Comparison of ENCODE assay signal across 10 mouse cellular contexts in genomic region chr2:153493393-153493731, GRCm38 (mm10). TPM values are rescaled to one million over a fixed set of nuclear protein-coding genes. Genes with fewer than 3 reads are reported as not detected.
DNase-seq lines count a peak whose midpoint lies in the region; ATAC-seq and TF ChIP-seq lines count a peak whose summit lies in the region.
"Had no signal": no experiment of that assay in that cellular context is flagged by ENCODE, and none has a peak within 500 bp of the region (broad histone marks: within the 10 kb centered on the region; RNA-seq: fewer than 3 reads in every experiment).

No protein-coding gene starts in this region.

- H3K27ac ChIP-seq in lung, embryonic 14.5 days (ENCODE audit: low read depth) = peak overlapping the region; percentile 70
- no peak overlapping the region for H3K27ac ChIP-seq in embryonic facial prominence, embryonic 14.5 days (replicated peaks; ENCODE audit: low read depth, low read length)
- H3K27ac ChIP-seq in limb, embryonic 11.5 days (replicated peaks; ENCODE audit: low read depth, low read length) = no peak overlapping the region
- peak overlapping the region; percentile 66 for H3K27ac ChIP-seq in olfactory bulb, adult 2 months (ENCODE audit: insufficient read depth, low read depth, low read length)

- peak overlapping the region; percentile 58; the same call in 1 of the 2 replicates for H3K9ac ChIP-seq in lung, embryonic 14.5 days
- H3K9ac ChIP-seq in embryonic facial prominence, embryonic 14.5 days (ENCODE audit: low read depth, low read length) = no peak overlapping the region
- no peak overlapping the region for H3K9ac ChIP-seq in limb, embryonic 11.5 days (ENCODE audit: low read length)

- no peak for TF ChIP-seq CTCF in lung, embryonic 14.5 days (IDR thresholded peaks at IDR 0.05; ENCODE audit: low read depth)
- no peak for TF ChIP-seq CTCF in olfactory bulb, adult 2 months (IDR thresholded peaks at IDR 0.05; ENCODE audit: insufficient read depth, low read depth, low read length)
- no peak for TF ChIP-seq CTCF in lung, adult 2 months (IDR thresholded peaks at IDR 0.05; ENCODE audit: insufficient read depth, low read length)

- peak overlapping the region; percentile 96 for H3K4me2 ChIP-seq in lung, embryonic 14.5 days
- H3K4me2 ChIP-seq in embryonic facial prominence, embryonic 14.5 days (ENCODE audit: low read depth, low read length) = peak overlapping the region; percentile 95
- peak overlapping the region; percentile 94 for H3K4me2 ChIP-seq in limb, embryonic 11.5 days (ENCODE audit: low read depth, severe bottlenecking)

- H3K27me3 ChIP-seq in lung, embryonic 14.5 days (ENCODE audit: insufficient read depth, low read length) = peaks cover 18% of the 10 kb centered on the region; the same call in 1 of the 2 replicates
- 0 out of 2 replicates have a peak, but pooled peaks cover 15% of the 10 kb centered on the region for H3K27me3 ChIP-seq in embryonic facial prominence, embryonic 14.5 days (replicated peaks; ENCODE audit: control insufficient read depth, insufficient read depth, low read length)
- H3K27me3 ChIP-seq in limb, embryonic 11.5 days (ENCODE audit: control insufficient read depth, insufficient read depth, low read length) = peaks cover 12% of the 10 kb centered on the region

- H3K36me3 ChIP-seq in lung, embryonic 14.5 days (ENCODE audit: insufficient read depth) = no peaks in the 10 kb centered on the region
- H3K36me3 ChIP-seq in embryonic facial prominence, embryonic 14.5 days (ENCODE audit: control insufficient read depth, insufficient read depth, low read length) = no peaks in the 10 kb centered on the region
- no peaks in the 10 kb centered on the region for H3K36me3 ChIP-seq in limb, embryonic 11.5 days (ENCODE audit: control insufficient read depth, insufficient read depth, low read length)

- no peaks in the 10 kb centered on the region for H3K9me3 ChIP-seq in lung, embryonic 14.5 days (ENCODE audit: low read depth, low read length)
- H3K9me3 ChIP-seq in embryonic facial prominence, embryonic 14.5 days (ENCODE audit: control insufficient read depth, low read length) = no peaks in the 10 kb centered on the region
- no peaks in the 10 kb centered on the region for H3K9me3 ChIP-seq in limb, embryonic 11.5 days (ENCODE audit: control insufficient read depth, low read length)

- peak overlapping the region; percentile 58 for H3K4me3 ChIP-seq in lung, embryonic 14.5 days (ENCODE audit: low read depth, low read length)
- H3K4me3 ChIP-seq in embryonic facial prominence, embryonic 14.5 days (ENCODE audit: low read depth, low read length) = peak overlapping the region; percentile 57; the same call in 1 of the 2 replicates
- peak overlapping the region; percentile 48; the same call in 1 of the 2 replicates for H3K4me3 ChIP-seq in limb, embryonic 11.5 days (ENCODE audit: low read depth, low read length)
- H3K4me3 ChIP-seq in olfactory bulb, adult 2 months (ENCODE audit: insufficient read depth, low read depth, low read length) = peak overlapping the region; percentile 63
- no peak overlapping the region for H3K4me3 ChIP-seq in lung, adult 2 months (replicated peaks; ENCODE audit: extremely low read depth, low read depth, low read length)

- DNase-seq in lung, embryonic 14.5 days = no peak
- DNase-seq in lung, postnatal 36 days = no peak
- no peak for DNase-seq in embryonic facial prominence, embryonic 14.5 days (ENCODE audit: low spot score)
- DNase-seq in limb, embryonic 11.5 days (ENCODE audit: low spot score) = no peak
- DNase-seq in spleen, postnatal 36 days (ENCODE audit: low spot score in 2 of 2) = no peak
- DNase-seq in layer of hippocampus, postnatal 36 days = no peak
- no peak for DNase-seq in lung, adult 2 months
- DNase-seq: adrenal gland, adult 2 months had no signal

- peaks cover 30% of the 10 kb centered on the region for H3K4me1 ChIP-seq in lung, embryonic 14.5 days (ENCODE audit: insufficient read depth)
- H3K4me1 ChIP-seq in embryonic facial prominence, embryonic 14.5 days (ENCODE audit: control insufficient read depth, insufficient read depth, low read length) = peaks cover 17% of the 10 kb centered on the region
- peaks cover 19% of the 10 kb centered on the region for H3K4me1 ChIP-seq in limb, embryonic 11.5 days (ENCODE audit: control insufficient read depth, insufficient read depth, low read length)
- H3K4me1 ChIP-seq in olfactory bulb, adult 2 months (ENCODE audit: control insufficient read depth, insufficient read depth, low read length) = peaks cover 45% of the 10 kb centered on the region
- H3K4me1 ChIP-seq in lung, adult 2 months (ENCODE audit: control insufficient read depth, insufficient read depth, low read length) = peaks cover 3% of the 10 kb centered on the region; the same call in 1 of the 2 replicates

- ATAC-seq in lung, embryonic 14.5 days (ENCODE audit: insufficient read depth) = no peak
- no peak for ATAC-seq in embryonic facial prominence, embryonic 14.5 days (ENCODE audit: low read depth)
- ATAC-seq in limb, embryonic 11.5 days (ENCODE audit: insufficient number of reproducible peaks, low FRiP score, low TSS enrichment, low read depth) = no peak

- WGBS in lung, embryonic 14.5 days = 21% methylated on average over 2 of the region's 2 CpGs
- 29% methylated on average over 2 of the region's 2 CpGs for WGBS in embryonic facial prominence, embryonic 14.5 days
- WGBS in limb, embryonic 11.5 days = 22% methylated on average over 2 of the region's 2 CpGs
- 17% methylated on average over 2 of the region's 2 CpGs for WGBS in olfactory bulb, adult 2 months
- WGBS in lung, adult 2 months = 13% methylated on average over 2 of the region's 2 CpGs

- TF ChIP-seq POLR2A in olfactory bulb, adult 2 months (IDR thresholded peaks at IDR 0.05; ENCODE audit: insufficient read depth, low read depth, low read length) = no peak
- TF ChIP-seq POLR2A in lung, adult 2 months (IDR thresholded peaks at IDR 0.05; ENCODE audit: borderline replicate concordance, extremely low read depth, low read depth, low read length) = no peak

RNA-seq across cellular contexts. Expression of gene 4930404H24Rik, which starts 0.8 kb away (rescaled TPM):
- polyA plus RNA-seq in lung, embryonic 14.5 days (2014; fragmentation: Nextera tagmentation; extraction: Ambion mirVana) = not detected in 2 replicates
- not detected in 2 replicates for polyA plus RNA-seq in embryonic facial prominence, embryonic 14.5 days (2014; fragmentation: Nextera tagmentation; extraction: Ambion mirVana)
- not detected in 2 replicates for polyA plus RNA-seq in limb, embryonic 11.5 days (2014; fragmentation: Nextera tagmentation; extraction: Ambion mirVana)
- polyA plus RNA-seq in olfactory bulb, adult 2 months (2012; ENCODE audit: insufficient read depth, insufficient read length, low replicate concordance, missing spikeins) = not detected in 2 replicates
- total RNA-seq in layer of hippocampus, postnatal 36 days (2021) = not detected
- polyA plus RNA-seq in lung, adult 2 months (2012; rRNA removed) = not detected in 2 replicates
- total RNA-seq: adrenal gland, adult 2 months; gastrocnemius, adult 18-20 months had no signal
- polyA plus RNA-seq: adrenal gland, adult 2 months had no signal

RNA-seq across cellular contexts. Expression of gene Nol4l, which starts 36.4 kb away (rescaled TPM):
- polyA plus RNA-seq in lung, embryonic 14.5 days (2014; fragmentation: Nextera tagmentation; extraction: Ambion mirVana) = 13.6 and 13.9 TPM in 2 replicates
- polyA plus RNA-seq in embryonic facial prominence, embryonic 14.5 days (2014; fragmentation: Nextera tagmentation; extraction: Ambion mirVana) = 11.6 and 12.9 TPM in 2 replicates
- 14.0 and 15.1 TPM in 2 replicates for polyA plus RNA-seq in limb, embryonic 11.5 days (2014; fragmentation: Nextera tagmentation; extraction: Ambion mirVana)
- polyA plus RNA-seq in olfactory bulb, adult 2 months (2012; ENCODE audit: insufficient read depth, insufficient read length, low replicate concordance, missing spikeins) = 194 TPM in 1 of 2 replicates, not detected in the other
- total RNA-seq in layer of hippocampus, postnatal 36 days (2021) = 10 to 100 TPM; 47.0 to 47.3 TPM
- polyA plus RNA-seq in lung, adult 2 months (2012; rRNA removed) = 14.7 TPM in 2 replicates

Comparison
In these comparisons a context has a peak if more than half of its experiments do, and no peak if none do; other contexts are left out.
1. H3K27ac ChIP-seq: peak in lung, embryonic 14.5 days (single experiment) and olfactory bulb, adult 2 months (single experiment); none in embryonic facial prominence, embryonic 14.5 days (single experiment) and limb, embryonic 11.5 days (single experiment).
2. Peak in every context shown above with its lines, with median percentiles within 50 percentile points of each other: H3K4me2 ChIP-seq.